Mouse (Mus musculus): ENCODE measurements around the gene Copa. TPM values are rescaled to one million over a fixed set of nuclear protein-coding genes. Genes with fewer than 3 reads are reported as not detected.

Copa gene
- total RNA-seq, 2 experiments from 2014 or later, result 152 TPM

- DNase-seq (ENCODE audit: low spot score in 2 of 2), result no peak
Observed at GRCm38 (mm10) chr1:172082899-172083445, 643 bp downstream of the Copa start.

GRCm38 (mm10) chr1:172093522-172093921 is 11.2 kb downstream of the Copa start:
- DNase-seq (ENCODE audit: low spot score in 2 of 2), result no peak

- DNase-seq (ENCODE audit: low spot score in 2 of 2), result no peak
Observed at GRCm38 (mm10) chr1:172094295-172094694, 12.0 kb downstream of the Copa start.

- no peak for DNase-seq (ENCODE audit: low spot score in 2 of 2)
Observed at GRCm38 (mm10) chr1:172095202-172095601, 12.9 kb downstream of the Copa start.

- no peak for DNase-seq (ENCODE audit: low spot score in 2 of 2)
Observed at GRCm38 (mm10) chr1:172099325-172100033, 17.1 kb downstream of the Copa start.

- DNase-seq (ENCODE audit: low spot score in 2 of 2), result no peak
Observed at GRCm38 (mm10) chr1:172103619-172104018, 21.3 kb downstream of the Copa start.

- DNase-seq (ENCODE audit: low spot score in 2 of 2), result no peak
Observed at GRCm38 (mm10) chr1:172105101-172105500, 22.8 kb downstream of the Copa start.

- DNase-seq (ENCODE audit: low spot score in 2 of 2), result peak in 1 of 2 experiments; percentile 19
Observed at GRCm38 (mm10) chr1:172107777-172108477, 25.6 kb downstream of the Copa start.

GRCm38 (mm10) chr1:172116948-172117347 is 34.6 kb downstream of the Copa start:
- no peak for DNase-seq (ENCODE audit: low spot score in 2 of 2)

GRCm38 (mm10) chr1:172119100-172119499 is 36.8 kb downstream of the Copa start:
- DNase-seq (ENCODE audit: low spot score in 2 of 2), result no peak

- peak in 1 of 2 experiments; percentile 47 for DNase-seq (ENCODE audit: low spot score in 2 of 2)
Observed at GRCm38 (mm10) chr1:172119720-172120119, 37.4 kb downstream of the Copa start.

GRCm38 (mm10) chr1:172122671-172123070 is 40.3 kb downstream of the Copa start:
- DNase-seq (ENCODE audit: low spot score in 2 of 2), result no peak

GRCm38 (mm10) chr1:172124572-172124971 is 42.2 kb downstream of the Copa start:
- DNase-seq (ENCODE audit: low spot score in 2 of 2), result no peak

- peak; percentile 71 to 81 for DNase-seq (ENCODE audit: low spot score in 2 of 2)
Observed at GRCm38 (mm10) chr1:172126376-172127347, 44.3 kb downstream of the Copa start, which contains the start of gene Pex19. Gene Pex19, plus strand, starts transcription at chr1:172126755.

GRCm38 (mm10) chr1:172127487-172127886 is 45.2 kb downstream of the Copa start:
- no peak for DNase-seq (ENCODE audit: low spot score in 2 of 2)

- no peak for DNase-seq (ENCODE audit: low spot score in 2 of 2)
Observed at GRCm38 (mm10) chr1:172128563-172128962, 46.2 kb downstream of the Copa start.

- no peak for DNase-seq (ENCODE audit: low spot score in 2 of 2)
Observed at GRCm38 (mm10) chr1:172129108-172129507, 46.8 kb downstream of the Copa start.

GRCm38 (mm10) chr1:172129780-172130179 is 47.5 kb downstream of the Copa start:
- no peak for DNase-seq (ENCODE audit: low spot score in 2 of 2)

- DNase-seq (ENCODE audit: low spot score in 2 of 2), result no peak
Observed at GRCm38 (mm10) chr1:172132319-172132718, 50.0 kb downstream of the Copa start.

- no peak for DNase-seq (ENCODE audit: low spot score in 2 of 2)
Observed at GRCm38 (mm10) chr1:172133535-172133934, 51.2 kb downstream of the Copa start.

GRCm38 (mm10) chr1:172134072-172134471 is 51.7 kb downstream of the Copa start:
- no peak for DNase-seq (ENCODE audit: low spot score in 2 of 2)

Data from layer of hippocampus, postnatal 14 days (tissue).